Mouse (Mus musculus): Measurements from ENCODE around the gene Pnkd. TPM values are rescaled to one million over a fixed set of nuclear protein-coding genes. Genes with fewer than 3 reads are reported as not detected.

Pnkd gene
- total and polyA plus RNA-seq, 3 experiments, result 45.5 to 318 (median 154) TPM

- DNase-seq (ENCODE audit: extremely low read depth), result no peak
- Histone ChIP-seq H3K4me2 (ENCODE audit: insufficient read depth, low read depth, poor library complexity, severe bottlenecking) (no peak overlapping the region), H3K4me3 (replicated peaks in 1 of 3; ENCODE audit: low read depth in 2 of 3, low read length in 2 of 3, poor library complexity in 1 of 3) (no peak overlapping the region), H3K27me3 (replicated peaks) (no peaks in the 10 kb centered on the region), H3K9me3 (replicated peaks; ENCODE audit: low read length) (no peaks in the 10 kb centered on the region), H3K9ac (ENCODE audit: insufficient read depth, low read depth) (no peak overlapping the region), H3K36me3 (replicated peaks in 1 of 2; ENCODE audit: control insufficient read depth in 1 of 2, insufficient read depth in 1 of 2, low read length in 1 of 2) (no peaks in the 10 kb centered on the region), H3K79me2 (replicated peaks; ENCODE audit: control insufficient read depth, extremely low read depth, insufficient read depth, poor library complexity, severe bottlenecking) (no peaks in the 10 kb centered on the region), H3K4me1 (ENCODE audit: control insufficient read depth in 1 of 2, insufficient read depth in 2 of 2) (peaks cover 0 to 14% of the 10 kb centered on the region in 2 experiments; a peak in 2 of 4 replicates), H3K27ac (ENCODE audit: insufficient read depth, low read depth) (no peak overlapping the region)
- no peak for TF ChIP-seq POLR2AphosphoS2 (IDR thresholded peaks at IDR 0.05; ENCODE audit: low read depth, low read length)
- no peak for TF ChIP-seq ZMIZ1 (IDR thresholded peaks at IDR 0.05; ENCODE audit: low read depth, low read length)
- TF ChIP-seq BHLHE40 (IDR thresholded peaks at IDR 0.05; ENCODE audit: low read depth, low read length), result no peak
- TF ChIP-seq ETS1 (conservative IDR thresholded peaks at IDR 0.05; ENCODE audit: low read depth, low read length), result no peak
- dilution Hi-C loops (cut with MboI; ENCODE audit: extremely low pct_ligation_motif_present, extremely low pct_unique_long_range_greater_than_20kb, low sequenced_read_pairs) (no loop called here), in situ Hi-C loops (cut with MboI; ENCODE audit: low pct_ligation_motif_present, low pct_unique_long_range_greater_than_20kb, low sequenced_read_pairs) (no loop called here)
Observed at GRCm38 (mm10) chr1:74401015-74401702, 116.4 kb downstream of the Pnkd start.

Other genes with a start within 250 kb of the Pnkd start
- gene Tns1, start 160.5 kb upstream of the Pnkd start, total RNA-seq (2012; rRNA removed), result 0.89 and 1.0 TPM in 2 replicates
- 0.40 and 0.89 TPM in 2 replicates for gene Tns1, start 160.5 kb upstream of the Pnkd start, total RNA-seq (2014; rRNA removed)
- 2.5 and 3.6 TPM in 2 replicates for gene Tns1, start 160.5 kb upstream of the Pnkd start, polyA plus RNA-seq (2012; ENCODE audit: insufficient read length, low read depth)
- gene Rufy4, start 159.4 kb upstream of the Pnkd start, total RNA-seq (2012; rRNA removed), result not detected in 2 replicates
- not detected in 2 replicates for gene Rufy4, start 159.4 kb upstream of the Pnkd start, total RNA-seq (2014; rRNA removed)
- not detected in 2 replicates for gene Rufy4, start 159.4 kb upstream of the Pnkd start, polyA plus RNA-seq (2012; ENCODE audit: insufficient read length, low read depth)
- gene Cxcr2, start 130.9 kb upstream of the Pnkd start, total RNA-seq (2012; rRNA removed), result 0.17 and 0.29 TPM in 2 replicates
- not detected in 2 replicates for gene Cxcr2, start 130.9 kb upstream of the Pnkd start, total RNA-seq (2014; rRNA removed)
- 0.10 TPM in 1 of 2 replicates, not detected in the other for gene Cxcr2, start 130.9 kb upstream of the Pnkd start, polyA plus RNA-seq (2012; ENCODE audit: insufficient read length, low read depth)
- gene Cxcr1, start 90.3 kb upstream of the Pnkd start, total RNA-seq (2012; rRNA removed), result not detected in 2 replicates
- gene Cxcr1, start 90.3 kb upstream of the Pnkd start, total RNA-seq (2014; rRNA removed), result not detected in 2 replicates
- gene Cxcr1, start 90.3 kb upstream of the Pnkd start, polyA plus RNA-seq (2012; ENCODE audit: insufficient read length, low read depth), result not detected in 2 replicates
- 218 and 234 TPM in 2 replicates for gene Arpc2, start 48.8 kb upstream of the Pnkd start, total RNA-seq (2012; rRNA removed)
- 455 and 462 TPM in 2 replicates for gene Arpc2, start 48.8 kb upstream of the Pnkd start, total RNA-seq (2014; rRNA removed)
- 504 and 522 TPM in 2 replicates for gene Arpc2, start 48.8 kb upstream of the Pnkd start, polyA plus RNA-seq (2012; ENCODE audit: insufficient read length, low read depth)
- gene Gpbar1, start 6.4 kb upstream of the Pnkd start, total RNA-seq (2012; rRNA removed), result 0.21 TPM in 1 of 2 replicates, not detected in the other
- gene Gpbar1, start 6.4 kb upstream of the Pnkd start, total RNA-seq (2014; rRNA removed), result not detected in 2 replicates
- not detected in 2 replicates for gene Gpbar1, start 6.4 kb upstream of the Pnkd start, polyA plus RNA-seq (2012; ENCODE audit: insufficient read length, low read depth)
- 151 and 163 TPM in 2 replicates for gene Aamp, start 192 bp upstream of the Pnkd start, total RNA-seq (2012; rRNA removed)
- gene Aamp, start 192 bp upstream of the Pnkd start, total RNA-seq (2014; rRNA removed), result 103 and 108 TPM in 2 replicates
- gene Aamp, start 192 bp upstream of the Pnkd start, polyA plus RNA-seq (2012; ENCODE audit: insufficient read length, low read depth), result 172 and 193 TPM in 2 replicates
- 30.9 and 32.4 TPM in 2 replicates for gene Tmbim1, start 20.7 kb downstream of the Pnkd start, total RNA-seq (2012; rRNA removed)
- 26.6 and 28.3 TPM in 2 replicates for gene Tmbim1, start 20.7 kb downstream of the Pnkd start, total RNA-seq (2014; rRNA removed)
- gene Tmbim1, start 20.7 kb downstream of the Pnkd start, polyA plus RNA-seq (2012; ENCODE audit: insufficient read length, low read depth), result 31.1 and 35.1 TPM in 2 replicates
- 0.21 and 0.30 TPM in 2 replicates for gene Catip, start 77.2 kb downstream of the Pnkd start, total RNA-seq (2012; rRNA removed)
- gene Catip, start 77.2 kb downstream of the Pnkd start, total RNA-seq (2014; rRNA removed), result 0.11 and 0.20 TPM in 2 replicates
- gene Catip, start 77.2 kb downstream of the Pnkd start, polyA plus RNA-seq (2012; ENCODE audit: insufficient read length, low read depth), result 2.1 and 2.6 TPM in 2 replicates
- 21.3 and 35.7 TPM in 2 replicates for gene Slc11a1, start 90.3 kb downstream of the Pnkd start, total RNA-seq (2012; rRNA removed)
- gene Slc11a1, start 90.3 kb downstream of the Pnkd start, total RNA-seq (2014; rRNA removed), result 14.0 and 17.0 TPM in 2 replicates
- gene Slc11a1, start 90.3 kb downstream of the Pnkd start, polyA plus RNA-seq (2012; ENCODE audit: insufficient read length, low read depth), result 85.8 and 96.4 TPM in 2 replicates
- 23.4 and 26.0 TPM in 2 replicates for gene Ctdsp1, start 106.6 kb downstream of the Pnkd start, total RNA-seq (2012; rRNA removed)
- 11.8 and 14.4 TPM in 2 replicates for gene Ctdsp1, start 106.6 kb downstream of the Pnkd start, total RNA-seq (2014; rRNA removed)
- 57.5 and 65.8 TPM in 2 replicates for gene Ctdsp1, start 106.6 kb downstream of the Pnkd start, polyA plus RNA-seq (2012; ENCODE audit: insufficient read length, low read depth)
- 0.08 TPM in 1 of 2 replicates, not detected in the other for gene Vil1, start 124.4 kb downstream of the Pnkd start, total RNA-seq (2012; rRNA removed)
- gene Vil1, start 124.4 kb downstream of the Pnkd start, total RNA-seq (2014; rRNA removed), result not detected in 2 replicates
- gene Vil1, start 124.4 kb downstream of the Pnkd start, polyA plus RNA-seq (2012; ENCODE audit: insufficient read length, low read depth), result 0.10 TPM in 1 of 2 replicates, not detected in the other
- 46.1 and 52.3 TPM in 2 replicates for gene Cnot9, start 221.1 kb downstream of the Pnkd start, total RNA-seq (2012; rRNA removed)
- gene Cnot9, start 221.1 kb downstream of the Pnkd start, total RNA-seq (2014; rRNA removed), result 80.8 and 84.5 TPM in 2 replicates
- 58.5 and 70.5 TPM in 2 replicates for gene Cnot9, start 221.1 kb downstream of the Pnkd start, polyA plus RNA-seq (2012; ENCODE audit: insufficient read length, low read depth)